Mouse (Mus musculus) forebrain, postnatal 0 days (tissue): ENCODE results near the gene Gm49320. TPM values are rescaled to one million over a fixed set of nuclear protein-coding genes. Genes with fewer than 3 reads are reported as not detected.
A peak's percentile ranks its signal among the peaks of the same experiment; 100 is the strongest.

Experiments used
- ATAC-seq: fragments of 200-750 bp; cut with Nextera tagmentation; 2 replicates; pipeline ENCODE4 v1.8.0; 2017; ENCODE audit warnings: mild to moderate bottlenecking, moderate library complexity
- DNase-seq: peaks from one replicate; pipeline ENCODE4 v3.0.0-alpha.2; 2015
- H3K27ac ChIP-seq: fragments of 300-500 bp; sonication (generic); 2 replicates; pipeline ENCODE4 v1.5.1; 2014; ENCODE audit warnings: low read depth, mild to moderate bottlenecking, antibody characterized with exemption, low read length, moderate library complexity, mixed read lengths
- H3K27me3 ChIP-seq: fragments of 300-500 bp; sonication (generic); 2 replicates; pipeline ENCODE4 v1.6.1; 2014; ENCODE audit warnings: mild to moderate bottlenecking, low read length, mixed read lengths; ENCODE audit not compliant: insufficient read depth
- H3K36me3 ChIP-seq: fragments of 300-500 bp; sonication (generic); 2 replicates; pipeline ENCODE4 v1.6.1; 2014; ENCODE audit warnings: mild to moderate bottlenecking, moderate library complexity; ENCODE audit not compliant: insufficient read depth
- H3K4me1 ChIP-seq: fragments of 300-500 bp; sonication (generic); 2 replicates; pipeline ENCODE4 v1.6.1; 2014; ENCODE audit warnings: antibody characterized with exemption; ENCODE audit not compliant: insufficient read depth
- H3K4me2 ChIP-seq: fragments of 300-500 bp; sonication (generic); 2 replicates; pipeline ENCODE4 v1.6.1; 2014; ENCODE audit warnings: low read depth, mild to moderate bottlenecking, moderate library complexity
- H3K4me3 ChIP-seq: fragments of 300-500 bp; sonication (generic); 2 replicates; pipeline ENCODE4 v1.5.1; 2014; ENCODE audit warnings: low read depth, low read length, mixed read lengths
- H3K9ac ChIP-seq: fragments of 300-500 bp; sonication (generic); 2 replicates; pipeline ENCODE4 v1.6.1; 2014; ENCODE audit warnings: mild to moderate bottlenecking
- H3K9me3 ChIP-seq: fragments of 300-500 bp; sonication (generic); 2 replicates; pipeline ENCODE4 v1.6.1; 2016; ENCODE audit warnings: low read length
- CTCF ChIP-seq: sonication (generic); IDR thresholded peaks from 2 replicates; pipeline ENCODE4 v1.5.1; 2016; ENCODE audit warnings: antibody characterized with exemption, control low read depth, low read depth
- WGBS: fragments of 180-500 bp; shearing (Covaris S2); extraction: QIAGEN DNeasy Blood & Tissue Kit; methylation state at CpG from one replicate; pipeline ENCODE4 v1.1.7; 2014; 5-methylcytosine and 5-hydroxymethylcytosine counted together
- polyA plus RNA-seq: library from polyadenylated mRNA; unstranded; fragments of >200 nt; fragmentation: Nextera tagmentation; extraction: Ambion mirVana; gene quantifications from 2 replicates; pipeline ENCODE4 v1.2.1, GENCODE M21; 2015
- total RNA-seq: library from RNA; depleted of rRNA; stranded (reverse); fragments of >200 nt; gene quantifications from 2 replicates; pipeline ENCODE4 v1.2.3, GENCODE M21; 2014; rRNA removed

The Gm49320 gene
- 1.3 TPM in 1 of 2 replicates, not detected in the other for total RNA-seq
- 0.10 and 0.67 TPM in 2 replicates for polyA plus RNA-seq

- no peaks in the 10 kb centered on the region for H3K27me3 ChIP-seq
- peak within 1 kb of the TSS; percentile 78 for H3K9ac ChIP-seq
- peak within 1 kb of the TSS; percentile 84 for H3K4me3 ChIP-seq
- H3K36me3 ChIP-seq, result peaks cover 27% of the 10 kb centered on the region
- ATAC-seq, result peak; percentile 96
- TF ChIP-seq CTCF, result peak; percentile 80
- DNase-seq, result peak; percentile 100
- 3% methylated on average over 68 of the region's 71 CpGs for WGBS
- peaks cover 12% of the 10 kb centered on the region for H3K4me1 ChIP-seq
- no peaks in the 10 kb centered on the region for H3K9me3 ChIP-seq
- peak within 1 kb of the TSS; percentile 89 for H3K27ac ChIP-seq
- peak within 1 kb of the TSS; percentile 88 for H3K4me2 ChIP-seq
Measured at GRCm38 (mm10) chr8:4238434-4239192, at the start of gene Gm49320, which contains the start of gene Map2k7. Gm49320 (plus strand) TSS chr8:4238865. Map2k7 (plus strand) TSS chr8:4238740.

DNA sequence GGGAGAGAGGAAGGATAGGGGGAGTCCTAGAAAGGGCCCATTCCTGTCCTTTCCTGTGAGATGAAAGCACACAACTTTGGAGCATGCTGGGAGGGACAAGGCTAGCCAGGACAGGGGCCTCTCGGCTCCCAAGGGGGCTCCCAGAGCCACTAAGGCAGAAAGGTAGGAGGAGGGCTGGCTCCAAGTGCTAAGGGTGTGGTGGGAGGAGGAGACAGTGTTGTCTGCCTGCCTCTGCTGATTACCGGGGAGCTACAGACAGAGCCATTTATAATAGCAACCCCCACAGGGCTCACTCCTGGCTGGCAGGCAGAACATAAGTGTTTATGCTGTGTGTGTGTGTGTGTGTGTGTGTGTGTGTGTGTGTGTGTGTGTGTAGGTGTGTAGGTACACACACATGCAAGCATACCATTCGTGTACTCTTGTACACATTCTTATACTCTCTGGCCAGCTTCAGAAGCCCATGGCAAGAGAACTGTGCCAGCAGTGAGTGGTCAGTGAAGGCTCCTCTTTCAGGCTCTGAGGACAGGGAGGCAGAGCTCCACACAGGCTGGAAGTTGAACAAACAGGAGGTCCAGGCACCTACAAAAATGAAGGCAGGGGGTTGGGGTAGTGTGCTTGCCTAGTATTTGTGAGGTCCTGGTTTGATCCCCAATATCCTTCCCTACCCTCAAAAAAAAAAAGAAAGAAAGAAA is 49.5 kb upstream of the Gm49320 start:
- DNase-seq, result no peak
- H3K27ac ChIP-seq, result no peak overlapping the region
- H3K4me2 ChIP-seq, result no peak overlapping the region
- no peaks in the 10 kb centered on the region for H3K9me3 ChIP-seq
- 41% methylated on average over 3 of the region's 3 CpGs for WGBS
- no peak overlapping the region for H3K9ac ChIP-seq
- H3K4me3 ChIP-seq, result no peak overlapping the region
- H3K27me3 ChIP-seq, result no peaks in the 10 kb centered on the region
- H3K36me3 ChIP-seq, result peaks cover 78% of the 10 kb centered on the region
- no peak for TF ChIP-seq CTCF
- H3K4me1 ChIP-seq, result peaks cover 4% of the 10 kb centered on the region; the same call in 1 of the 2 replicates
- no peak for ATAC-seq

DNA sequence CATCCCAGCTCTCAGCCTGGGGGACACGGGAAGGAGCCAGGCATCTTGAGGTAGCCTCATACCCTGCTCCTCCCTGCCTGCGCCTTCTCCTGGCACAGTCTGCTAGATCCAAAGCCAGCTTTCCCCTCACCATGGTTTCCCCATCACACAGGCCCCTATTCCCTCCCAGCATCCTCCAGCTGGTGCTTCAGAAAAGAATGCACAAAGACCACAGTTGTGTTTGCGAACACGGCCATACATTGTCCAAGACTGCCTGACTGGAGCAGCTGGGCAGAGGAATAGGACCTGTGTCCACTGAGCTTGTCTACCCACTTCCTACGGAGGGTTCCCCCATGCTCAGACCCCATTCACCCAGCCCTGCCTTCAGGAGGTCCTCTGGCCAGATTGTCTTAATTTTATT is 46.4 kb upstream of the Gm49320 start:
- DNase-seq, result peak; percentile 50
- Histone ChIP-seq H3K27ac (peak overlapping the region; percentile 74), H3K27me3 (no peaks in the 10 kb centered on the region), H3K4me1 (peaks cover 4% of the 10 kb centered on the region; the same call in 1 of the 2 replicates), H3K9me3 (no peaks in the 10 kb centered on the region), H3K4me2 (no peak overlapping the region), H3K9ac (no peak overlapping the region), H3K36me3 (peaks cover 74% of the 10 kb centered on the region), H3K4me3 (no peak overlapping the region)
- 30% methylated on average over 5 of the region's 5 CpGs for WGBS
- peak; percentile 70 for ATAC-seq
- no peak for TF ChIP-seq CTCF

GRCm38 (mm10) chr8:4192807-4193587 is 45.7 kb upstream of the Gm49320 start:
- Histone ChIP-seq H3K36me3 (peaks cover 72% of the 10 kb centered on the region), H3K4me2 (no peak overlapping the region), H3K9ac (peak overlapping the region; percentile 41; the same call in 1 of the 2 replicates), H3K4me1 (peaks cover 4% of the 10 kb centered on the region; the same call in 1 of the 2 replicates), H3K27me3 (no peaks in the 10 kb centered on the region), H3K9me3 (no peaks in the 10 kb centered on the region), H3K27ac (peak overlapping the region; percentile 74), H3K4me3 (no peak overlapping the region)
- ATAC-seq (peak; percentile 85), DNase-seq (peak; percentile 90)
- peak; percentile 94 for TF ChIP-seq CTCF
- 4% methylated on average over 18 of the region's 18 CpGs for WGBS

DNA sequence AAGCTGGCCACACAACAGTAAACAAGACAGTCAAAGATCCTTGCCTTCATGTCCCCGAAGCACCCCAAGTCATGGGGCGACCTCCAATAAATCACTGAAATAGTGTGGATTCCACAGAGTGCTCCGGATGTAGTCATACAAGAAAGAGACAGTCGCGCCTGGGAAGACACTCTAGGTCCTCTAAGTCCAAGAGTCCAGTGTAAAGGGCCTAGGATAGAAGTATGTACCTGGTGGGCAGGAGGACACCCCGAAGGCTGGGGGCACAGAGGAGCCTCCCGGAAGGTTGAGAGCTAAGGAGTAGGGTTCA is 45.1 kb upstream of the Gm49320 start:
- Histone ChIP-seq H3K27me3 (no peaks in the 10 kb centered on the region), H3K4me1 (peaks cover 4% of the 10 kb centered on the region; the same call in 1 of the 2 replicates), H3K4me2 (no peak overlapping the region), H3K9ac (no peak overlapping the region), H3K36me3 (peaks cover 72% of the 10 kb centered on the region), H3K27ac (0 out of 2 replicates have a peak overlapping the region, but pooled peaks have one; percentile 21), H3K9me3 (no peaks in the 10 kb centered on the region), H3K4me3 (no peak overlapping the region)
- ATAC-seq (peak; percentile 15; the same call in 1 of the 2 replicates), DNase-seq (no peak)
- 59% methylated on average over 7 of the region's 7 CpGs for WGBS
- no peak for TF ChIP-seq CTCF

- Histone ChIP-seq H3K27ac (no peak overlapping the region), H3K36me3 (peaks cover 79% of the 10 kb centered on the region), H3K4me1 (no peaks in the 10 kb centered on the region), H3K9me3 (no peaks in the 10 kb centered on the region), H3K4me2 (no peak overlapping the region), H3K9ac (no peak overlapping the region), H3K4me3 (no peak overlapping the region), H3K27me3 (no peaks in the 10 kb centered on the region)
- DNase-seq (no peak), ATAC-seq (no peak)
- whole genome bisulfite sequencing, result 65% methylated on average over 2 of the region's 2 CpGs
- TF ChIP-seq CTCF, result no peak
Measured at GRCm38 (mm10) chr8:4201321-4201720, 37.3 kb upstream of the Gm49320 start.
